Mouse (Mus musculus) retina, adult 2 months (tissue): ENCODE measurements around the gene B3gnt9.
A peak's percentile ranks its signal among the peaks of the same experiment; 100 is the strongest.

Experiments used
- DNase-seq: peaks from one replicate; pipeline ENCODE4 v3.0.0-alpha.2; 2012; ENCODE audit warnings: low read depth, low spot score

The B3gnt9 gene

GRCm38 (mm10) chr8:105217926-105218522, 36.9 kb downstream of the B3gnt9 start:
- peak; percentile 34 for DNase-seq

DNA sequence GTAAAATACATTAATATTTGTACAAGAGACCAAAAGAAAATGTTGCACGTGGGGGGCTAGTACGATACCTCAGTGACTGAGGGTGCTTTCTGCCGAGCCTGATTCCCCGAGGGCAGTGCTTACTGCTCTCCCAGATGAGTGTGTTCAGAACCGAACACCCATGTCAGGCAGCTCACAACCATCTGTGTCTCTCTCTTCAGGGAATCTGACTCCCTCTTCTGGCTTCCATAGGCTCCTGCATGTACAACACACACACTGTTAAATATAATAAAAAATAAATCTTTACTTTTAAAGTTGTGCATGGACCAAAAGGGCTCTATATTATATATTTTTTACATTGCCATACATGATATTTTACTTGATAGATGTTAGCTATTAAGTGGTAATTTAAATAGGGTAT, 40.8 kb downstream of the B3gnt9 start:
- DNase-seq = no peak

DNA sequence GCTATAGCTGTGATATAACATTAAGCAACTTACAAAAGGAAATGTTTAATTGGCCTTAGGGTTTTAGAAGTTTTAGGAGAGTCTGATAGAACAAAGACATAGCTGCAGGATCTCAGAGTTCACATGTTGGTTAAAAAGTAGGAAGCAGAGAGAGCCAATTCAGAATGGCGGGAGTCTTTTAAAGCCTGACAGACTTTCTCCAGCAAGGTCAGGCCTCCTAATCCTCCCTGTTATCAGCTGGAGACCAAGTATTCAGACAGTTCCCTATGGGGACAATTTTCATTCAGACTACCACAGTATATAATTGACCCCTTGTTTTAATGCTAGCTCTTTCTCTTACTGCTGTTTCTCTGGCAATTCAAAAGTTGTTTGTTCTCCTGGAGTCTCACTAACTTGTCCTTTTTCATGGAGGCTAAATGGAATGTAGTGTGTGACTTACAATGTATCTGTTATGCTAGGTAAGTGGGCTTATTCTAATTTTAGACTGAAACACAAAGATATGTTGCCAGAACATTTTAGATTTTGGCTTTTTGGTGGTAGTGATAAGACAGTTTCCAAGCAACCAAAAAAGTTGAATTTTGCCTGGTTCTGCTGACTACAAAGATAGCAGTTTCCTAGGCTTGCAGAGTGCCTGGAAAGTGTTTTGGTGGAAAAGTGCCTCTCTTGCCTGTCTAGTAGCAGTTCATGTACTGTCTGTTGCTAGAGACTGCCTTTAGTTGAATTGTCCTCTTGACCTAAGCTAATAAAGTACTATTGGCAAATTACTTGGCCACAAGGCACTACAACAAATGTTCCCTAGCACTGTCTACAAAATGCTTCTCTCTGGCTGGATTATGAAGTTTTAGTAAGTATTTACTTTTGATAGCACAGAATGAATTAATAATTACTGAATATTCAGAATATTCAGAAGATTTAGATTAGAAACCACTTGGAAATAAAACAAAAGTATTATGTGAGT, 45.5 kb downstream of the B3gnt9 start:
- no peak for DNase-seq

- DNase-seq = no peak
These were observed 47.2 kb downstream of the B3gnt9 start for GRCm38 (mm10) chr8:105207675-105208273.

DNA sequence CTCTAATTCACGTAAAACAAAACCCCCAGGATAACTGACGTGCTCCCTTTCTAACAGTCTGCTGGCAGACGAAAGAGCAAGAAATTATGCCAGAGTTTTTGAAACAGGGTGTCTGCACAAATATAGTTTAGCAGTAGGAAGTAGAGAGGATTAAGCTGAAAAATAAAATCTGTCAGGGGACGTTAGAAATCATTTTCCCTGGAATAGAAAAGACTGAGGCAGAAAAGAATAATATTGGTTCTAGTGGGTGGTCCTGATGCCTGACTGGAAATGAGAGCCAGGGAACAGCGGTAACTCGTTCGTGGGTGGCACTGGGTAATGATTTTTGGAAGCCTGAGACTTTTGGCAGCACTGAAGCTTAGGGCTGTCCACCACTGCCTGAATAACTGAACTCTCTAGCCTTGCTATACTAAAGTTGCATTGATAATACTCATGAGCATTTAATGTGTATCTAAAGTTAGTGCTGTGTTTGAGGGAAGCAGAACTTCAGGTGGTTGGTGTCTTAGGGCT, 48.1 kb downstream of the B3gnt9 start:
- DNase-seq = no peak

DNA sequence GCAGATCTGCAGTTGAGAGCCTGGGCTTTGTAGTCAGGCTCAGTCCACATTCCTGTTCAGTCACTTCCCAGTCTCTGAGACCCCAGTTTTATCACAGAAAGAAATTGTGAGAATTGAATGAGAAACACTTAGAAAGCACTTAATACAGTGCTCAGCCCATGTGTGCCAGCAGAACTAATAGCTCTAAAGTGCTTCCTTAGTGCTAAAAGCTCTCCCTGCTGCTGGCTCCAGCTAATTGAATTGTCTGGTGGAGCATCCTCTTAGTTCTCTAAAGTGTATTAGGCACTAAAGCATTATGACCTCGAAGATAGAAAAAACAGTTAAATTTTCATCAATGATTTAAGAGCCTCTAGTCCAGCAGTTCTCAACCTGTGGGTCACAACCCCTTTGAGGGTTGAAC, 49.2 kb downstream of the B3gnt9 start:
- no peak for DNase-seq
